Mouse (Mus musculus) bone marrow macrophage, adult 2 months (primary cell): Measurements from ENCODE around the gene Speer4d. TPM values are rescaled to one million over a fixed set of nuclear protein-coding genes. Genes with fewer than 3 reads are reported as not detected.
"Not testable (repeated sequence)": the region's sequence is repeated elsewhere in the genome, so short reads cannot be mapped to it uniquely, and the experiment has no call there.

Experiments used
- H3K27ac ChIP-seq: 2 replicates; pipeline ENCODE4 v1.5.1; 2012; ENCODE audit warnings: low read depth, low read length; ENCODE audit not compliant: insufficient read depth
- H3K4me1 ChIP-seq: 2 replicates; pipeline ENCODE4 v1.6.1; 2012; ENCODE audit warnings: low read length; ENCODE audit not compliant: control insufficient read depth, insufficient read depth
- H3K4me3 ChIP-seq: 2 replicates; pipeline ENCODE4 v1.5.1; 2012; ENCODE audit warnings: mild to moderate bottlenecking, low read length, moderate library complexity; ENCODE audit not compliant: insufficient read depth
- polyA plus RNA-seq: library from polyadenylated mRNA; stranded (reverse); fragments of >200 nt; gene quantifications from 2 replicates; pipeline ENCODE4 v1.2.4, GENCODE M21; 2012; ENCODE audit not compliant: missing spikeins, insufficient read depth, insufficient read length

The Speer4d gene
- polyA plus RNA-seq, 1 experiment: not detected

DNA sequence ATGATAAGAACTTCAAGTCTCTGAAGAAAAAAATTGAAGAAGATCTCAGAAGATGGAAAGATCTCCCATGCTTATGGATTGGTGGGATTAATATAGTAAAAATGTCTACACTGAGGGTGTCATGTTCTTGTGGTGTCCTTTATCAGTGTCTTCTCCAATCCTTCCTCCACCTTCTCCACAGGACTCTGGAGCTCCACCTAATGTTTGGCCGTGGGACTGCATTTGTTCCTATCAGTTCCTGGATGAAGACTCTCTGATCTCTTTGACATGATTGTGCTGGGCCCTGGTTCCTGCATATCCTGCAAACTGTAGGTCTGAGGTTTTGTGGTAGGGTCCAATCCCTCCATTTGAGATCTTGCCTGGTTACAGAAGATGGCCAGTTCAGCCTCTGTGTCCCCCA lies 9.3 kb downstream of the Speer4d start:
- H3K4me1 ChIP-seq, H3K4me3 ChIP-seq, H3K27ac ChIP-seq: not testable (repeated sequence)

DNA sequence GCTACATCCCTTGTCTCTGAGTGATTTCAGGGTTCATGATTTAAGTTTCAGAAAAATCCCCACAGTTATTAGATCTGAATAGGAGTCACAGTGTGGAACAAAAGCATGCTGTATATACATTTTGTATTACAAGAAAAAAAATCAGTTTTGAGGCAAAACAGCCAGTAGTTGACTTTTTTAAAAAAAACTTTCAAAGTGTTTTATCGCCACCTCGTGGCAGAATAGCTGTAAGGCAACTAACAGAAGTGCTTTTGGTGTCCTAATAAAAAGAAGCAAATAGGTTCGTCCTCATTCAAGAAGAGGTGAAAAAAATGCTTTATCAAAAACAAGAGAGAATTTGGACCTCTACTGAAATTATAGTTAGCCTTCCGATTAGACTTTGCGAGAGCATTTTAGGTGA lies 11.2 kb downstream of the Speer4d start:
- not testable (repeated sequence) for H3K4me3 ChIP-seq, H3K4me1 ChIP-seq, H3K27ac ChIP-seq

DNA sequence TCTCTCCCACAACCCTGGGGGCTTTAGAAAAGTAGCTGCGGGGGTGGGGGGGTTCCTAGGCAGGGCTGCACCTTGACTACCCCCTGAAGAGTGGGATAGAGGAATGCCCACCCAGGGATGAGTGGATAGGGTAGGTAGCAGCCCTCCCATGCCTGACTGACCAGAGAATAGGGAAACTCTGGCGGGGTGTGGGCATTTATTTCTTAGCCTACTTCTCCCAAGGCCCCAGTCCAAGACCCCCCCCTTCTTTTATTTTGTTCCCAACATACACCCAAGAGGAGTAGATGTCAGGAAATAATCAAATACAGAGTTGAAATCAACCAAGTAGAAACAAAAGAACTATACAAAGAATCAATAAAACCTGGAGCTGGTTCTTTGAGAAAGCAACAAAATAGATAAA lies 18.8 kb downstream of the Speer4d start:
- H3K4me1 ChIP-seq, H3K4me3 ChIP-seq, H3K27ac ChIP-seq: not testable (repeated sequence)

DNA sequence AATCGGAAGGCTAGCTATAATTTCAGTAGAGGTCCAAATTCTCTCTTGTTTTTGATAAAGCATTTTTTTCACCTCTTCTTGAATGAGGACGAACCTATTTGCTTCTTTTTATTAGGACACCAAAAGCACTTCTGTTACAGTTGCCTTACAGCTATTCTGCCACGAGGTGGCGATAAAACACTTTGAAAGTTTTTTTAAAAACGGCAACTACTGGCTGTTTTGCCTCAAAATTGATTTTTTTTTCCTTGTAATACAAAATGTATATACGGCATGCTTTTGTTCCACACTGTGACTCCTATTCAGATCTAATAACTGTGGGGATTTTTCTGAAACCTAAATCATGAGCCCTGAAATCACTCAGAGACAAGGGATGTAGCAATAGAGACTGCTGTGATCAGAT lies 26.8 kb downstream of the Speer4d start:
- H3K27ac ChIP-seq, H3K4me3 ChIP-seq, H3K4me1 ChIP-seq: not testable (repeated sequence)

DNA sequence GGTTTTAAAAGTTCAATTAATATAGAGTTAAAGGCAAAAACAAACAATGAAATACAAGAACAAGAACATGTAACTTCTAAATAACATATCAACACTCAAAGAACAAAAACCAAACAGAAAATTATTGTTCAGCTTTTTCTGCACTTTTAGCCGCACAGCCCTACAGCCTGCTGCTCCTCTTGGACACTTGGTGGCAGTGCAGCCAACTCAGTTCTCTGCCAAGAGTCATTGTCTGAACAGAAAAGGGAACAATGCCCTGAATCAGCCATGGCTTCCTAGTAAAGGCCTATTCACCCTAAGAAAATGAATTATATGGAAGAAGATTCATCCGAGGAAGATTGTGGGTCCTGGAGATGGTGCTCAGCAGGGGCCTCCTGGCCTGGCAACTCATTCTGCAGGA lies 33.5 kb downstream of the Speer4d start:
- not testable (repeated sequence) for H3K4me3 ChIP-seq, H3K4me1 ChIP-seq, H3K27ac ChIP-seq

DNA sequence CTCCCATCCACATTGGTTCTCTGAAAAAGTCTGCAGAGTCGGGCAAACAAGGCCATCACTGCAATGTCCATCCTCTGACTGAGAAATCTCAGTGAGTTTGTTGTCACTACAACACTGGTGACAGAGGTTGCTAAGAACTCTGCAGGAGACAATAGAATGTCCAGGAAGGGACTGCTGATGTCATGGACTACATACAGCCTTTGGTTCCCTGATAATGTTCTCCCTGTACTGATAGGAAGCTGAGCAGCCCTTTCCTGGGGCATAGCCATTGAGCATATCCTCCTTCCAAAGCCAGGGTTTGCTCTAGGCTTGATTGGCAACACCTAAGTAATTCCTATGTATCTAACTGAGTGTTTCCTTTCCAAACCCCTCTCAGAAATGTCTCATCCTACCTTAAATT lies 38.1 kb downstream of the Speer4d start, which contains the start of gene 4930572O03Rik:
TSS of gene 4930572O03Rik (minus strand) at position 101 of the 400 bp plus-strand sequence.
- not testable (repeated sequence) for H3K4me3 ChIP-seq, H3K27ac ChIP-seq, H3K4me1 ChIP-seq

DNA sequence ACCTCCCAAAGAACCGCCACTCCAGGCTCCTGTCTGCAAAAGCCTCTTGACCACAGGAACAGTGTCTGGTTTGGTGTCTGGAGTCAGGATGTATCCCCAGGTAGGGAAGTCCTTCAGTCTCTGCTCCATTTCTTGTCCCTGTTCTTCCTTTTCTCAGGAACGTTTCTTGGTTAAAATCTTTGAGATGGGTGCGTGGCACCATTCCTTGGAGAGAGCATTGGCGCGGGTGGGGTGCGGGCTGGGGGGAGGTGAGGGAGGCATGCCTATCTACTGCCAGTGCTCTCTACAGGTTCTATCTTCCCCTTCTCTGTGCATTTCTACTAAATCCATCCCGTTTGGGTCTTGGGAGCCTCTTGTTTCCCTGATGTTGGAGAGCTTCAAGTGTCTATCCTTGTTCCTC lies 45.0 kb downstream of the Speer4d start:
- not testable (repeated sequence) for H3K4me1 ChIP-seq, H3K27ac ChIP-seq, H3K4me3 ChIP-seq

DNA sequence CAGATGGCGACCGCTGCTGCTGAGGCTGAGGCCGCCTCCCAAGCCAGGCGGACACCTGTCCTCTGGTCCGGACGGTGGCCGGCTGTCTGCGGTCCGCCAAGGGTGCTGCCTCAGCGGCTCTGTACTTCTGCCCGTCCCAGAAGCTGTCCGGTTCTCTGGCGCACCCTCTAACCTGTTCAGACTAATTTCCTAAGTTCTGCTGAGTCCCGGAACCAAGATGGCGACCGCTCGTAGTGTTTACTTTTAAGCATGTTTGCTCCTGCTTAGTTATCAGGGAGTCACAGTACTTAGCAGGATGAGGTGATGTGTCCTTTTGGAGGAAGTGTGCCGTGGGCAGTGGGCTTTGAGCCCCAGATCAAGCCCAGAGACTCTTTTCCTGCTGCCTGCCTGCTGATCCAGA lies 51.9 kb downstream of the Speer4d start:
- not testable (repeated sequence) for H3K4me3 ChIP-seq, H3K4me1 ChIP-seq, H3K27ac ChIP-seq

Other genes starting within 250 kb of the Speer4d start
- gene Gm21149, start 142.5 kb upstream of the Speer4d start, polyA plus RNA-seq: not detected in 2 replicates
- gene Gm21190, start 89.8 kb upstream of the Speer4d start, polyA plus RNA-seq: not detected in 2 replicates
- gene Gm21083, start 41.7 kb upstream of the Speer4d start, polyA plus RNA-seq: not detected in 2 replicates
- gene 4930572O03Rik, start 38.0 kb downstream of the Speer4d start, polyA plus RNA-seq: not detected in 2 replicates
- gene Speer4c, start 95.2 kb downstream of the Speer4d start, polyA plus RNA-seq: not detected in 2 replicates